Mouse (Mus musculus) lung, postnatal 0 days (tissue): ENCODE measurements around the gene Kdm3a. TPM values are rescaled to one million over a fixed set of nuclear protein-coding genes. Genes with fewer than 3 reads are reported as not detected.
A peak's percentile ranks its signal among the peaks of the same experiment; 100 is the strongest.

Experiments used
- ATAC-seq: fragments of 200-750 bp; cut with Nextera tagmentation; 2 replicates; pipeline ENCODE4 v1.8.0; 2017; ENCODE audit warnings: moderate library complexity
- DNase-seq: peaks from one replicate; pipeline ENCODE4 v3.0.0-alpha.2; 2016; ENCODE audit warnings: low spot score
- H3K27ac ChIP-seq: fragments of 300-500 bp; sonication (generic); 2 replicates; pipeline ENCODE4 v1.5.1; 2014; ENCODE audit warnings: antibody characterized with exemption, mild to moderate bottlenecking, low read length, mixed read lengths
- H3K27me3 ChIP-seq: fragments of 300-500 bp; sonication (generic); replicated peaks from 2 replicates; pipeline ENCODE4 v1.6.1; 2014; ENCODE audit warnings: low read length, mixed read lengths; ENCODE audit not compliant: insufficient read depth
- H3K36me3 ChIP-seq: fragments of 300-500 bp; sonication (generic); 2 replicates; pipeline ENCODE4 v1.6.1; 2014; ENCODE audit warnings: low read length, mixed read lengths; ENCODE audit not compliant: insufficient read depth
- H3K4me1 ChIP-seq: fragments of 300-500 bp; sonication (generic); 2 replicates; pipeline ENCODE4 v1.6.1; 2014; ENCODE audit warnings: antibody characterized with exemption, low read depth, low read length, mixed read lengths; ENCODE audit not compliant: insufficient read depth
- H3K4me2 ChIP-seq: fragments of 300-500 bp; sonication (generic); replicated peaks from 2 replicates; pipeline ENCODE4 v1.6.1; 2014; ENCODE audit warnings: low read depth, mild to moderate bottlenecking, low read length, moderate library complexity, mixed read lengths
- H3K4me3 ChIP-seq: fragments of 300-500 bp; sonication (generic); 2 replicates; pipeline ENCODE4 v1.5.1; 2014; ENCODE audit warnings: low read depth, low read length
- H3K9ac ChIP-seq: fragments of 300-500 bp; sonication (generic); replicated peaks from 2 replicates; pipeline ENCODE4 v1.6.1; 2014; ENCODE audit warnings: low read depth, mild to moderate bottlenecking
- H3K9me3 ChIP-seq: fragments of 300-500 bp; sonication (generic); 2 replicates; pipeline ENCODE4 v1.6.1; 2016; ENCODE audit warnings: low read length, mixed read lengths
- CTCF ChIP-seq: IDR thresholded peaks from 2 replicates; pipeline ENCODE4 v1.5.1; 2016; ENCODE audit warnings: antibody characterized with exemption, mild to moderate bottlenecking
- EP300 ChIP-seq: IDR thresholded peaks from 2 replicates; pipeline ENCODE4 v1.6.1; 2016; ENCODE audit warnings: antibody characterized with exemption, mild to moderate bottlenecking, control low read depth
- WGBS: fragments of 180-500 bp; shearing (Covaris S2); extraction: QIAGEN DNeasy Blood & Tissue Kit; methylation state at CpG from one replicate; pipeline ENCODE4 v1.1.7; 2014; 5-methylcytosine and 5-hydroxymethylcytosine counted together
- polyA plus RNA-seq: library from polyadenylated mRNA; unstranded; fragments of >200 nt; fragmentation: Nextera tagmentation; extraction: Ambion mirVana; gene quantifications from 2 replicates; pipeline ENCODE4 v1.2.1, GENCODE M21; 2015

Gene Kdm3a
- polyA plus RNA-seq, 1 experiment from 2014 or later = 23.8 TPM

- no peak for TF ChIP-seq EP300
- H3K4me1 ChIP-seq = no peaks in the 10 kb centered on the region; the same call in 1 of the 2 replicates
- no peak overlapping the region for H3K4me2 ChIP-seq
- H3K9ac ChIP-seq = no peak overlapping the region
- no peak overlapping the region for H3K27ac ChIP-seq
- H3K9me3 ChIP-seq = no peaks in the 10 kb centered on the region
- DNase-seq = no peak
- no peak for ATAC-seq
- H3K4me3 ChIP-seq = no peak overlapping the region
- H3K36me3 ChIP-seq = peaks cover 27% of the 10 kb centered on the region
- no peaks in the 10 kb centered on the region for H3K27me3 ChIP-seq
These were observed 8.1 kb downstream of the Kdm3a start for GRCm38 (mm10) chr6:71624723-71625122.

- 46% methylated on average over 5 of the region's 5 CpGs for WGBS
- no peaks in the 10 kb centered on the region for H3K9me3 ChIP-seq
- no peak overlapping the region for H3K4me2 ChIP-seq
- no peak overlapping the region for H3K4me3 ChIP-seq
- H3K9ac ChIP-seq = no peak overlapping the region
- DNase-seq (peak; percentile 29), ATAC-seq (no peak)
- peaks cover 39% of the 10 kb centered on the region for H3K36me3 ChIP-seq
- TF ChIP-seq CTCF = no peak
- TF ChIP-seq EP300 = no peak
- H3K4me1 ChIP-seq = no peaks in the 10 kb centered on the region; the same call in 1 of the 2 replicates
- H3K27me3 ChIP-seq = no peaks in the 10 kb centered on the region
- H3K27ac ChIP-seq = peak overlapping the region; percentile 14; the same call in 1 of the 2 replicates
These were observed 10.8 kb downstream of the Kdm3a start for GRCm38 (mm10) chr6:71621981-71622380.

- ATAC-seq (no peak), DNase-seq (no peak)
- peaks cover 39% of the 10 kb centered on the region for H3K36me3 ChIP-seq
These were observed 11.2 kb downstream of the Kdm3a start for GRCm38 (mm10) chr6:71621551-71621950.

GRCm38 (mm10) chr6:71616959-71617358 lies 15.8 kb downstream of the Kdm3a start:
- Histone ChIP-seq H3K4me3 (no peak overlapping the region), H3K9ac (no peak overlapping the region), H3K4me2 (no peak overlapping the region), H3K36me3 (peaks cover 37% of the 10 kb centered on the region), H3K4me1 (no peaks in the 10 kb centered on the region; the same call in 1 of the 2 replicates), H3K27ac (no peak overlapping the region), H3K27me3 (no peaks in the 10 kb centered on the region), H3K9me3 (no peaks in the 10 kb centered on the region)
- no peak for TF ChIP-seq CTCF
- no peak for TF ChIP-seq EP300
- no peak for ATAC-seq
- DNase-seq = no peak
- 67% methylated on average over 5 of the region's 5 CpGs for WGBS

More at GRCm38 (mm10) chr6:71621551-71621950, 11.2 kb downstream of the Kdm3a start:
- Histone ChIP-seq H3K4me1 (no peaks in the 10 kb centered on the region; the same call in 1 of the 2 replicates), H3K27ac (no peak overlapping the region), H3K9me3 (no peaks in the 10 kb centered on the region), H3K27me3 (no peaks in the 10 kb centered on the region), H3K4me2 (no peak overlapping the region), H3K9ac (no peak overlapping the region), H3K4me3 (no peak overlapping the region)
- TF ChIP-seq EP300 (no peak), CTCF (no peak)
- 72% methylated on average over 5 of the region's 5 CpGs for WGBS

GRCm38 (mm10) chr6:71613225-71613624 lies 19.6 kb downstream of the Kdm3a start:
- Histone ChIP-seq H3K27me3 (no peaks in the 10 kb centered on the region), H3K27ac (no peak overlapping the region), H3K4me2 (no peak overlapping the region), H3K9ac (no peak overlapping the region), H3K4me1 (no peaks in the 10 kb centered on the region), H3K4me3 (no peak overlapping the region), H3K36me3 (peaks cover 47% of the 10 kb centered on the region), H3K9me3 (no peaks in the 10 kb centered on the region)
- DNase-seq (no peak), ATAC-seq (no peak)
- TF ChIP-seq EP300 (no peak), CTCF (no peak)

- no peaks in the 10 kb centered on the region for H3K27me3 ChIP-seq
- no peak for ATAC-seq
- DNase-seq = no peak
- TF ChIP-seq EP300 (no peak), CTCF (no peak)
- H3K36me3 ChIP-seq = peaks cover 39% of the 10 kb centered on the region
- no peaks in the 10 kb centered on the region for H3K9me3 ChIP-seq
- 88% methylated on average over 7 of the region's 7 CpGs for WGBS
- H3K4me3 ChIP-seq = no peak overlapping the region
- H3K9ac ChIP-seq = no peak overlapping the region
- no peak overlapping the region for H3K4me2 ChIP-seq
- no peak overlapping the region for H3K27ac ChIP-seq
- H3K4me1 ChIP-seq = no peaks in the 10 kb centered on the region
These were observed 22.8 kb downstream of the Kdm3a start for GRCm38 (mm10) chr6:71609968-71610367.

GRCm38 (mm10) chr6:71608994-71609393 lies 23.8 kb downstream of the Kdm3a start:
- no peaks in the 10 kb centered on the region for H3K9me3 ChIP-seq
- no peaks in the 10 kb centered on the region for H3K4me1 ChIP-seq
- DNase-seq = no peak
- H3K36me3 ChIP-seq = peaks cover 41% of the 10 kb centered on the region
- no peak overlapping the region for H3K27ac ChIP-seq
- H3K27me3 ChIP-seq = no peaks in the 10 kb centered on the region
- no peak for ATAC-seq
- H3K9ac ChIP-seq = no peak overlapping the region
- H3K4me2 ChIP-seq = no peak overlapping the region
- TF ChIP-seq CTCF = no peak
- TF ChIP-seq EP300 = no peak
- H3K4me3 ChIP-seq = no peak overlapping the region
